Mouse (Mus musculus): Measurements from ENCODE around the gene Myl12a.

- TF ChIP-seq MAFK (IDR thresholded peaks at IDR 0.05; ENCODE audit: insufficient read depth, low read depth, low read length), result no peak
- no peak for TF ChIP-seq HCFC1 (IDR thresholded peaks at IDR 0.05; ENCODE audit: borderline replicate concordance, insufficient read depth, low read length)
- TF ChIP-seq ZC3H11A (IDR thresholded peaks at IDR 0.05; ENCODE audit: borderline replicate concordance, low read depth, low read length), result no peak
- TF ChIP-seq ZNF384 (IDR thresholded peaks at IDR 0.05; ENCODE audit: low read depth, low read length), result no peak
- TF ChIP-seq CHD2 (IDR thresholded peaks at IDR 0.05; ENCODE audit: low read depth, low read length), result no peak
These were observed 12.2 kb upstream of the Myl12a start for GRCm38 (mm10) chr17:71014911-71015310.

Data from ES-E14 (cell line).